Mouse (Mus musculus): Measurements from ENCODE around the gene Shroom4.

Gene Shroom4

GRCm38 (mm10) chrX:6496374-6496773, 96.7 kb downstream of the Shroom4 start:
- no peak for DNase-seq (ENCODE audit: low spot score)

GRCm38 (mm10) chrX:6501850-6502249, 102.2 kb downstream of the Shroom4 start:
- DNase-seq (ENCODE audit: low spot score), result no peak

- DNase-seq (ENCODE audit: low spot score), result no peak
Measured at GRCm38 (mm10) chrX:6517217-6517616, 117.6 kb downstream of the Shroom4 start.

- DNase-seq (ENCODE audit: low spot score), result no peak
Measured at GRCm38 (mm10) chrX:6518421-6518820, 118.8 kb downstream of the Shroom4 start.

GRCm38 (mm10) chrX:6522935-6523334, 123.3 kb downstream of the Shroom4 start:
- DNase-seq (ENCODE audit: low spot score), result no peak

- DNase-seq (ENCODE audit: low spot score), result no peak
Measured at GRCm38 (mm10) chrX:6536636-6537035, 137.0 kb downstream of the Shroom4 start.

- no peak for DNase-seq (ENCODE audit: low spot score)
Measured at GRCm38 (mm10) chrX:6537689-6538088, 138.0 kb downstream of the Shroom4 start.

- no peak for DNase-seq (ENCODE audit: low spot score)
Measured at GRCm38 (mm10) chrX:6565066-6565465, 165.4 kb downstream of the Shroom4 start.

- no peak for DNase-seq (ENCODE audit: low spot score)
Measured at GRCm38 (mm10) chrX:6574511-6574910, 174.9 kb downstream of the Shroom4 start.

GRCm38 (mm10) chrX:6577001-6577400, 177.3 kb downstream of the Shroom4 start:
- no peak for DNase-seq (ENCODE audit: low spot score)

- no peak for DNase-seq (ENCODE audit: low spot score)
Measured at GRCm38 (mm10) chrX:6580671-6581070, 181.0 kb downstream of the Shroom4 start.

- DNase-seq (ENCODE audit: low spot score), result no peak
Measured at GRCm38 (mm10) chrX:6581181-6581580, 181.5 kb downstream of the Shroom4 start.

- no peak for DNase-seq (ENCODE audit: low spot score)
Measured at GRCm38 (mm10) chrX:6582646-6583045, 183.0 kb downstream of the Shroom4 start.

GRCm38 (mm10) chrX:6594183-6594582, 194.5 kb downstream of the Shroom4 start:
- no peak for DNase-seq (ENCODE audit: low spot score)

GRCm38 (mm10) chrX:6654024-6654423, 254.4 kb downstream of the Shroom4 start:
- DNase-seq (ENCODE audit: low spot score), result no peak

GRCm38 (mm10) chrX:6658820-6659324, 259.2 kb downstream of the Shroom4 start:
- no peak for DNase-seq (ENCODE audit: low spot score)
